Mouse (Mus musculus) gastrocnemius, adult 8-10 months (tissue): ENCODE data around the gene Iqschfp. TPM values are rescaled to one million over a fixed set of nuclear protein-coding genes. Genes with fewer than 3 reads are reported as not detected.

ENCODE experiments used
- DNase-seq, 2 experiments: peaks; one replicate each; pipeline ENCODE4 v3.0.0; 2022; ENCODE audit warnings: low spot score in 2 of 2
- total RNA-seq, 4 experiments: library from RNA; stranded (reverse); gene quantifications; 2 replicates each; pipeline ENCODE4 v1.2.4; 2022

The Iqschfp gene
- total RNA-seq, 4 experiments from 2014 or later, result not detected

- DNase-seq, result no peak
Observed at GRCm38 (mm10) chr3:68518586-68518985, 626.6 kb downstream of the Iqschfp start.

GRCm38 (mm10) chr3:68525361-68525878, 633.4 kb downstream of the Iqschfp start:
- DNase-seq, result peak in 1 of 2 experiments; percentile 1

GRCm38 (mm10) chr3:68526416-68526815, 634.4 kb downstream of the Iqschfp start:
- DNase-seq, result peak in 1 of 2 experiments; percentile 1

GRCm38 (mm10) chr3:68527182-68527581, 635.1 kb downstream of the Iqschfp start:
- no peak for DNase-seq

- no peak for DNase-seq
Observed at GRCm38 (mm10) chr3:68531908-68532307, 639.9 kb downstream of the Iqschfp start.

- DNase-seq, result no peak
Observed at GRCm38 (mm10) chr3:68534571-68535051, 642.6 kb downstream of the Iqschfp start.

- no peak for DNase-seq
Observed at GRCm38 (mm10) chr3:68535160-68535728, 643.2 kb downstream of the Iqschfp start.

GRCm38 (mm10) chr3:68536071-68536470, 644.0 kb downstream of the Iqschfp start:
- DNase-seq, result no peak

GRCm38 (mm10) chr3:68541688-68542087, 649.7 kb downstream of the Iqschfp start:
- no peak for DNase-seq

- DNase-seq, result peak in 1 of 2 experiments; percentile 23
Observed at GRCm38 (mm10) chr3:68542944-68543501, 651.0 kb downstream of the Iqschfp start.

GRCm38 (mm10) chr3:68544811-68545210, 652.8 kb downstream of the Iqschfp start:
- DNase-seq, result no peak

- DNase-seq, result no peak
Observed at GRCm38 (mm10) chr3:68545898-68546297, 653.9 kb downstream of the Iqschfp start.

- DNase-seq, result no peak
Observed at GRCm38 (mm10) chr3:68555087-68555662, 663.1 kb downstream of the Iqschfp start.

GRCm38 (mm10) chr3:68556891-68557290, 664.9 kb downstream of the Iqschfp start:
- no peak for DNase-seq

GRCm38 (mm10) chr3:68558744-68559143, 666.7 kb downstream of the Iqschfp start:
- no peak for DNase-seq

GRCm38 (mm10) chr3:68560057-68560456, 668.0 kb downstream of the Iqschfp start:
- no peak for DNase-seq

GRCm38 (mm10) chr3:68562838-68563237, 670.8 kb downstream of the Iqschfp start:
- no peak for DNase-seq

GRCm38 (mm10) chr3:68563922-68564321, 671.9 kb downstream of the Iqschfp start:
- no peak for DNase-seq

GRCm38 (mm10) chr3:68564978-68565674, 673.1 kb downstream of the Iqschfp start:
- DNase-seq, result no peak

GRCm38 (mm10) chr3:68565675-68566055, 673.6 kb downstream of the Iqschfp start:
- no peak for DNase-seq

- DNase-seq, result no peak
Observed at GRCm38 (mm10) chr3:68567581-68567980, 675.5 kb downstream of the Iqschfp start.

- no peak for DNase-seq
Observed at GRCm38 (mm10) chr3:68568149-68568548, 676.1 kb downstream of the Iqschfp start.
